Mouse (Mus musculus) thymus, postnatal 0 days (tissue): ENCODE data around the gene 1600014C10Rik. TPM values are rescaled to one million over a fixed set of nuclear protein-coding genes. Genes with fewer than 3 reads are reported as not detected.
A peak's percentile ranks its signal among the peaks of the same experiment; 100 is the strongest.

Source experiments
- DNase-seq: peaks from one replicate; pipeline ENCODE4 v3.0.0-alpha.2; 2015; ENCODE audit warnings: low spot score
- polyA plus RNA-seq: library from polyadenylated mRNA; unstranded; fragments of >200 nt; fragmentation: Nextera tagmentation; extraction: Ambion mirVana; gene quantifications from 2 replicates; pipeline ENCODE4 v1.2.1, GENCODE M21; 2015

The 1600014C10Rik gene
- polyA plus RNA-seq, 1 experiment from 2014 or later = 52.8 TPM

DNA sequence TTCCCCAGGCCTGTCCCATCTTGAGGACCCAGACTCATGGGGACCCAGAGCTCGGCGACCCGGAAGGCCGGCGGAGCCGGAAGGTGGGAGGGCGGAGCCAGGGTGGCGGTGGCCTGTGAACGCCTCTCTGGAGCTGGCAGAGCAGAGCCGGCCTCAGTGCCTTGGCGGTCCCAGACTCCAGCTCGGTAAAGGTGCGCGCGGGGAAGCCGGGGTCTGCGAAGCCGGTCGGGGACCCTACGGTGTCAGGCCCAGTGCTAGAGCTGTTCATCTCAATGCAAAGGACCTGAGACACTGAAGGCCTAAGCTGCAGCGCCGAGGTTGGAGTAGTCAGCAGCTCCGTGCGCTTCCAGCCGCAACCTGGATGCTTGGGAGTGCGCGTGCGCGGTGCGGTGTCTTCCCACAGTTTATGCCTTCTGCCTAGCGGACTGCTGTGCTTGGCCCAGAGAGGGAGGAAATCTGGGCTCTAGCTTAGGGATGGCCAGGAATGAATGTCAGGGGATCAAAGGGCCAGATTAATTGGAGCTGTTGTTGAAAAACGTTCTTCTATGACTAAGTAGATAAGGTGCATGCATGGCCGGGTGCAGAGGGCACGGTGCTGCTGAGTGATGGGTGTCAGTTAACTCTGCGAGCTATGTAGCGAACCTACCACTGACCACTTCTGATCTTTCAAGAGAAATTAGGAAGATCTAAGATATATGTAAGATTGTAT, 846 bp downstream of the 1600014C10Rik start:
- DNase-seq = peak; percentile 82

DNA sequence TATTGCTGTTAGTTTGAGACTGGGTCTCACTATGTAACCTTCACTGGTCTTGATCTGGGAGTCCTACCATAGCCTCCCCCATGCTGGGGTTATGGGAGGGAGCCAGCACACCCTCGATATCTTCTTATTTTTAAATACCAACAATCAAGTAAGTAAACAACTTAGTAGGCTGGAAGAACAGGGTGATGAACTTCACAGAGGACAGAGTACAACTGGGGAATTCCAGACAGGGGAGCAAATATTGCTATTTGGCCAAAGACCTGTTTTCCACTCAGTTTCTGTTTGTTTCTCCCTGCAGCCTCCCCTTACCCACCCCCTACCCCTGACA, 1.4 kb downstream of the 1600014C10Rik start:
- no peak for DNase-seq

DNA sequence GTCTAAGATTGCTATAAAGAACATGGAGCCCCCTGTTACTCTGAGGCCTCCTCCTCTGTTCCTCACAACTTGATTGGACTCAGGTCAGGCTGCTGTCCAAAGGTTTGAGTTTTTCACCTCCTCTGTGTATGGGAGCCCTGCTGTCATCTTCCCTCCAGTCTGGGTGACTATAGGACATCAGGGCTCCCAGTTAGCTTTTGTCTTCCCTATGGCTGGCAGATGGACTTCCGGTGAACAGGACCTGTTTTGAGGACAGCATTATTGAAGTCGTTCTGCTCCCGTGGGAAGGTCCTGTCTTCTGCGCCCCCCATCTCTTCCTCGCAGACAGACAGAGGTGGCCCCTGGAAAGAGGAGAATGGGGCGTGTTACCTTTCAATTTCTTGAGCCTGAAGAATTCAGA, 1.8 kb downstream of the 1600014C10Rik start:
- DNase-seq = no peak

DNA sequence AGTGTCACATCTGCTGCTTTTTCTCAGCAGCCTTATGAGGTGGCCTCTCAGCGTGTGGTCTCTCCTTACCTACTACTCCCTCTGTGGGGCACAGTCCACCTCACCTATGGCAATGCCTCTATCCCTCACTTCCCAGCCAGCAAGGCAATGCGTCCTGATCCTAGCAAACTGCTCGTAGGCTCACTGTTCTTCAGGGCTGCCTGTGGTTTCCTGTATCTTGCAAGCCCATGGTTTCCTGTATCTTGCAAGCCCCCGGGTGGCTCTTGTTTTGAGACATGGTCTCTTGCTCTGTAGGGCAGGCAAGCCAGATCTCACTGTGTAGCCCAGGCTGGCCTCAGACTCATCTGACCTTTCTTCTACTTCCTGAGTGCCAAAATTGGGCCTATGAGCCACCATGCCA, 3.8 kb downstream of the 1600014C10Rik start:
- DNase-seq = peak; percentile 69

DNA sequence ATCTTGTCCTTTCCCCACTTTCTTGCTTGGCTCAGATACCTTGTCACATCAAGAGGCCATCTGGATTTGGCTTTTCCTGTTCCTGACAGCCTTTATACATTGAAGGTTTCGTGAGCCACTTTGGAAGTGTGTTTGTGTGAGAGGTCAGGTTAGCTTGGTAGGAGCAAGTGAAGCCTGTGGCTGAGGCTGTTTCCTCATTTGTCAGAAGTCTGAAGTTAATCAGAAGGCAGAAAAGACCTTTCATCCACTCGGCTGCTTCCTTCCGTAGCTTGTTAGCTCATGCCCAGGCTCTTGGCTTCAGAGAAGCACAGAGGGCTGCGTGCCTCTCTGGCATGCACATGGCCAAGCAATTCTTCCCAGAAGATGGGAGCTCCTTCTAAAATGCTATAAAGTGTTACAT, 4.8 kb downstream of the 1600014C10Rik start:
- DNase-seq = peak; percentile 36

DNA sequence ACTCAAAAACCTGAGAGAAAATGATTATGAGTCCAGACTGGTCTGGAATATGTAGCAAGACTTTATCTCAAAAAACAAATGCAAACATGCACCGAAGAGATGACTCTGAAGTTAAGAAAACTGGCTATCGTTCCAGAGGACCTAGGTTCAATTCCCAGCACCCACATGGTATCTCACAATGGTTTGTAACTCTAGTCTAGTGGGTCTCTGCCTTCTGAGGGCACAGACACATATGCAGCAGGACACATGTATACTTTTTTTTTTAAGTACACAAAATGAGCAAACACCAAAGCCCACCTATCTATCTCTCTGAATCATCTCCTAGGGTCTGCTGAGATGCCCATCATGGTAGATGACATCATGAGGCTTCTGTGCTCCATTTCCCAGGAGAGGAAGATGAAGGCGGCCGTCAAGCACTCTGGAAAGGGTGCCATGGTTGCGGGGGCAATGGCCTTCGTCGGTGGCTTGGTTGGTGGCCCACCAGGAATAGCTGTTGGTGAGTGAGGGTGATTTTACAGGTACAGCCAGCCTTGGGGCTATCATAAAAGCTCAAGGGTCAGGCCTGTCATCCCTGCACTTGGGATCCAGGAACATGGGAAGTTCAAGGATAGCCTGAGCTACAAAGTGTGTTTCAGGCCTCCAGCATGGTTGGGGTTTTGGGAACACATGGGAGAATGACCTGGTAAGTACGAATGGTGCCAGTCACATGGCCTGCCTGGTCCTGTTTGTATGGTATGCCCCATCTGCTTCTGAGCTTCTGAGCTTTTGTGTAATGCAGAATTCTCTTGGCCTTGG, 5.5 kb downstream of the 1600014C10Rik start:
- no peak for DNase-seq

DNA sequence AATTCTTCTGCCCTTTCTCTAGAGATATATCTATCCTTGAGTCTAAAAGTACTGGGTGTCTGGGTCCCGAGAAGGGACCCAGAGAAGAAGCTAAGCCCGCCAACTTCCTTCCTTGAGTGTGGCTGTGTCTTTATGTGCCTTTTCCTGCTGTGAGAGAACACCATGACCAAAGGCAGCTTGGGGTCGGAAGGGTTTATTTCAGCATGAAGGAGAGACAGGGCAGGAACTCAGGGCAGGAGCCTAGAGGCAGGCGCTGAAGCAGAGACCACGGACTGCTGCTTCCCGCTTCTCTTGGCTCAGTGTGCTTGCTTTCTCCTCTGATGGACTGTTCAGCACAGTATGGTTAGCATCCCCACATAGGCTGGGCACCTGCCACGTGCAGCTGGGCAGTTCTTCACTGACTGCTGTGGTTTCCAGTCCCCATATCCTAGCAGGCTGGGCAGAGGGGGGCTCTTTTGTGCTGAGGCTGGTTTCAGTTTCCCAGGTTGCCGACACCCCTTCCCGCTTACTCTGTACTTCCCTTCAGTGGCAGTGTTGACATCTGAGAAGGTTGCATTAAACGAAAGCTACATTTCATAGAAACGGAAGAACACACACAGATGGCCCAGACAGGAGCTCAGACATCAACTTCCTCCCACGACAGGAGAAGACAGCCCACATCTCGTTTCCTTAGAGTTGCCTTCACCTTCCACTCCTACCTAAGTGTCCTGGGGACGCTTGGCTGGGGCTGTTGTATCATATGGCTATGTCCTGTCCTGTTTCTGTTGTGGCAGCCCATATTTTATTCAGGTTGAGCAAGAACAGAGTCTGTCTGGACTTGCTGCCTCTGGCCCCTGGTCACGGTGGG, 6.3 kb downstream of the 1600014C10Rik start:
- peak; percentile 75 for DNase-seq

DNA sequence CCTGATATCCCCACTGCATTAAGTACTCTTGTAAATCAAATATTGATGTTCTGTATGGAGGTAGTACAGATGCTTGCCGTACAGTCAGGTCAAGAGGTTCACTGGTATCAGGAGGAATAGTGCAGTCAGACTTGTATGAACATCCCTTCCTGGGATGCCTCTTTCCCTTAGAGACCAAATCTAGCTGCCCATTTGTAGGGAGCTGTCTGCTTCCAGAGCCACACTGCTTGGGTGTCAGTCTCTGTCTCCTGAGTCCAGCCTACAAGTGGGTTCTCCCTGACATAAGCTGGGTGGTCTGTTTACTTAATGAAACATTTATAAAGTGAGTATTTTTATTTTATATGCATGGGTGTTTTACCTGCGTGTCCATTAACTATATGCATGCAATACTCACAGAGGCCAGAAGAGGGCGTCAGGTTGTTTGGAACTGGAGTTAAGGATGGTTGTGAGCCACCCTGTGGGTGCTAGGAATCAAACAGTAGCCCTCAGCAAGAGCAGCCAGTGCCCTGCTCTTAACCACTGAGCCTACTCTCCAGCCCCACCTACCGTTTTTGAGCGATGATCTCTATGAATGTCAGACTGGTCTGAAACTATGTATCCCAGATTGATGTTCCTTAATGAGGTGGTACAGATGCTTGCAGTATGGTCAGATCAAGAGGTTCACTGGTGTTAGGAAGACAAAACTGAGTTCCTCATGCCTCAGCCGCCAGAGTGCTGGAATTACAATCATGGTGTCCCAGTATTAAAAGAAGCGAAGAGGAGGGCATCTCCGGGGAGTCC, 7.2 kb downstream of the 1600014C10Rik start:
- no peak for DNase-seq

DNA sequence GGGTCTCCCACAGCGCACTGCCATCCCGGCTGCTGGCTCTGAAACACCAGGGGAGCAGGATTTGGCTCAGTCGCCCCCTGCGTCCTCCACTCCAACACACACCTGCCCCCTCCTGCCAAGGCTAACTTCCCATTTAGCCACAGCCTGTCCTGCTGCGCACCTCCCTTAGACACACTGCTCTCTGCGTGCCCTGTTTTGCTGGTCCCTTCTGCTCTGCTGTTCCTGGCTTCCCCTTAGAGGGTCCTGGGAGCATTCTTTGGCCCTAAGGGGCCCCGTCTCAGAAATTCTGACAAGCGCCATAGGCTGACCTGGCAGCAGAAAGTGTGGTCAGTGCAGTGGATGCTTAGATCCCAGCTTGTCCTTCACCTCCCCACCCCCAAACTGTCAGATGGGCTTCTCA, 8.1 kb downstream of the 1600014C10Rik start:
- DNase-seq = no peak

DNA sequence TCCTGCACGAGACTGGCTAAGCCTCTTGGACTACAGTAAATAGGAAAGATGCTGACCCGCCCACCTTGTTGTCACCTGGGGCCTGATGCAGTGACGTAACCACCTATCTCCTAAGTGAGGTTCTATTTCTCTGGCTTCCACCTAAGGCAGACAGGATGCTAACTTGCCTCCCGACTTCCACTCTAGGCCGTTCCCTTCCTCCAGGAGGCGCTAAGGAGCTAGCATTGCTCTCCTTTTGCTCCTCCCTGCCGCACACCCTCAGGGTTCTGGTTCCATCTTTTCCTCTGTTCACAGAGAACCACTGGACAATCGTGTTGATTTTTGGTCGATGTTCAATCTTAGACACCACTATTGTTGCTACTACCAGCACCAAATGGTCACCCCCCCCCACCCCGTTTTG, 8.6 kb downstream of the 1600014C10Rik start:
- peak; percentile 49 for DNase-seq

DNA sequence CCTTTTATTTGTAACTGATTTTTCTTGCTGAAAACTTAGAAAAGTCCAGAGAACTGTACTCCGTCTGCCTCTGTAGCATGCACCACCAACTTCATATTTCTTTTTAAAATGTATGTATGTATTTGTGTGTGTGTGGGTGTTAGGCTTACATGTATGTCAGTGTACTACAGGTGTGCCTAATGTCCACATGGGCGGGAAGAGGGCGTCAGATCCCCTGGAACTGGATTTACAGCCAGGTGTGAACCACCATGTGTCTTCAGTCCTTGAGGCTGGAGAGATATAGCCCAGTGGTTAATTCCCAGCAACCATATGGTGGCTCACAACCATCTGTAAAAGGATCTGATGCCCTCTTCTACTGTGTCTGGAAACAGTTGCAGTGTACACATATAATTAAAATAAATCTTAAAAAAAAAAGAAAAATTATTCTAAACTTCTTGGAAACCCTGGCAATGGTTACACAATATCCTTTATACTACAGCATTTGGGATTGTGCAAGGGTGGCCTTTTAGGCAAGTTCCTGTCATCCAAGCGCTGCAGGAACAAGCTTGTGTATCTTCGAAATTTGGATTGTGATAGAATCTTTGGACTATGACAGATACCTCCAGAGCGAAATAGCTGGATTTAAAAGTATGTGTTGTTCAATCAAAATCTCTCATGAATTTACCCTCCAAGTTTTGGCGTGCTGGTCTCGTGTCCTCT, 17.0 kb downstream of the 1600014C10Rik start:
- no peak for DNase-seq

DNA sequence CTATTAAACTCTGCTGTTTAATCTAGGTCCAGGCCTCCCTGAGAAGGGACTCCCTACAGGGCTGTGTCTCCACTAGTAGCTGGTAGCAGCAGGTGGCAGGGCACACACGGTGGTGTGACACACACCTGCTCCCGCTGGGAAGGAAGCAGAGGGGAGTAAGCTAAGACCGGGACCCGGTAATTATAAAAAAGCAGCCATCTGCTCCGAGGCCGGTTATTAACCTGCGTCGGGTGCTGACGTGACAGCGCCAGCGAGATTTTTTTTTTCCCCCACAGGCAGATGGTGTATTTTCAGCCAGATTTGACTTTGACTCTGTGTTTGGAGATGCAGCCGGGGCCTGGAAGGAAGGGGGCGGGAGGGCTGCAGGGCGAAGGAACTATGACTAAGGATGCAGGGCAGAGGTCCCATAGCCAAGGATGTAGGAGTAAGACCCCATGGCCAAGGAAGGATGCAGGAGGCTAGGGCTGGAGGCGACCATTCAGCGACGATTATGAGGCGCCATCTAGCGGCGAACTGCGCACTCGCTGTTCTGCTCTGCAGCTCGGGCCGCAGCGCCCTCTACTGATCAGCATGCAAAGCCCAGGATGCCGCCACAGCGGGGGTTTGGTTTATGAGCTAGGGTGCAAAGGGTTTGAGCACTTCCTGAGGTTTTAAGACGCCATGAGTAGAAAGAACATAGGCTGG, 17.7 kb downstream of the 1600014C10Rik start:
- DNase-seq = peak; percentile 88

DNA sequence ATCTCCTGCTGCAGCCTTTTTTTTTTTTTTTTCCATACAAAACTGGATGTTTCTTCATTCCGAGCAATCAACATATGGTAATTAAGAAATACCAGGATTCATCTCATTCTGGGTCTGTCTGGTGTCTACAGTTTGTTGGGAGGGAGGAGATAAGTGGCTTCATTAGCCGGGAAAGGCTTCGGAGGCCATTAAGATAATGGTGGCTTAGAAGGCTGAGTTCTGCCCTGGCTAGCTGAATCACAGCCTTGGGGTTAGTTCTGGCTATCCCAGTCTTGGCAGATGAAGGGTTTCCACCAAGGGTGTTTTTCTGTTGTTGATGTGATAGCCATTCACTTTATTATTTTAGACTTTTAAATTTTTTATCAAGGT, 18.3 kb downstream of the 1600014C10Rik start:
- DNase-seq = no peak

DNA sequence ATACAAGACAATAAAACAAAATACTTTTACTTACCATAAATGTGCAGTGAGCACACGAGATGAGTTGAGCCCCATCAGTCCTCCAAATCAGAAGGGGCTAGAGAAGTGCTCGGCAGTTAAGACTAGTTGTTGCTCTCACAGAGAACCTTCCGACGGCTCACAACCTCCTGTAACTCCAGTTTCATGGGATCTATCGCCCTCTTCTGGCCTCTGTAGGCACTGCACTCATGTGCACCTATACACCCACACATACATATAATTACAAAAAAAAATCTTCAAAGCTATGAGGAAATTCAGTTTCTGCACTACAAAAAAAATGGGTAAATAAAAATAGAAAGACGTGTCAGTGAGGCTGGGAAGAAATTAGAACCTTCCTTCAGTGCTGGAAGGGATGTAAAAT, 21.3 kb downstream of the 1600014C10Rik start:
- DNase-seq = peak; percentile 17

DNA sequence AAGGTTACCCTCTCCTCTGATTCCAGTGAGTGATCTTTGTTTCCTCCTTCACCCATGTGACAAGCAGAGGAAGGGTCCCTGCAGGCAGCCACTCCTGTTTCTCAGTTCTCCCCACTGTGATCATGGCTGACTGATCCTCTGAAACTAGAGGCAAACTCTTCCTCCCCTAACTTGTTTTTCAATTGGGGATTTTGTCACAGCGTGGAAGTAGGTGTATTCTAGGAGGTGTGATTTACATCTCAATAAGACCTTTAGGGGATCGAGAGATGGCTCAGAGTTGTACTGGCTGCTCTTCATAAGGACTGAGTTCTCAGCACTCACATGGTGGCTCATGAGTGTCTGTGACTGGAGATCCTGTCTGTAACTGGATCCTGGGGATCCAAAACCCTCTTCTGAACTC, 22.8 kb downstream of the 1600014C10Rik start:
- DNase-seq = no peak

DNA sequence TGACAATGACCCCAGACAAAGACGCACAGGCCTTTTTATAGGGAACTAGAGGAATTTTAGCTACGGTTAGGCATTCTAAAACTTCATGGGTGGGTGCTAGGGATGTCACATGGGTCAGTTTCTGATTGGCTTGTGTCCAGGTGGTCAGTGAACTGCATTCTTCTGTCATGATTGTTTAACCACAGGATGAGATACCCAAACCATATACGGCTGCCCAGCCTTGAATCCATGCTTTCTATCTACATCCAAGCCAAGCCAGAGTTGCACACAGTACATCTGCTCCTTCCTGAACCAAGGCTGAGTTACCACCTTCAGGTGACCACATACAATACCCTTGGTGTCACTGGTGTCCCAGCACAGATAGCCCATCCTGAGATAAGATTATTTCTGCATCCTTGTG, 23.5 kb downstream of the 1600014C10Rik start:
- no peak for DNase-seq

DNA sequence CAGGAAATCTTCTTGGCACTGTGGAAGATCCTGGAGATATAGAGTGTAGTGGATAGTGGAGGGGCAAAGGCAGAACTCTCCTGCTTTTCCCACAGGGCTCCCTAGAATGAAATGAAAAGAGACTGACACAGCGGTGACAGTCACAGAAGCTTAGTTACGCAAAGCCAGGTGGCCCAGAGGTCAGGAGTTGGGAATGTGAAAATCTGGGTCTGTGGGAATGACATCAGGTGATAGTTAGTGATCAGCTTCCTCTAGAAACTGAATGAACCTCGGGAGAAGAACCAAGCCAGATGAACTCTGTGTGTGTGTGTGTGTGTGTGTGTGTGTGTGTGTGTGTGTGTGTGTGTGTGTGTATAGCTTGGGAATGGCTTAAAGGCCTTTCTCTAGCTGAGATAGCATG, 26.0 kb downstream of the 1600014C10Rik start:
- no peak for DNase-seq

DNA sequence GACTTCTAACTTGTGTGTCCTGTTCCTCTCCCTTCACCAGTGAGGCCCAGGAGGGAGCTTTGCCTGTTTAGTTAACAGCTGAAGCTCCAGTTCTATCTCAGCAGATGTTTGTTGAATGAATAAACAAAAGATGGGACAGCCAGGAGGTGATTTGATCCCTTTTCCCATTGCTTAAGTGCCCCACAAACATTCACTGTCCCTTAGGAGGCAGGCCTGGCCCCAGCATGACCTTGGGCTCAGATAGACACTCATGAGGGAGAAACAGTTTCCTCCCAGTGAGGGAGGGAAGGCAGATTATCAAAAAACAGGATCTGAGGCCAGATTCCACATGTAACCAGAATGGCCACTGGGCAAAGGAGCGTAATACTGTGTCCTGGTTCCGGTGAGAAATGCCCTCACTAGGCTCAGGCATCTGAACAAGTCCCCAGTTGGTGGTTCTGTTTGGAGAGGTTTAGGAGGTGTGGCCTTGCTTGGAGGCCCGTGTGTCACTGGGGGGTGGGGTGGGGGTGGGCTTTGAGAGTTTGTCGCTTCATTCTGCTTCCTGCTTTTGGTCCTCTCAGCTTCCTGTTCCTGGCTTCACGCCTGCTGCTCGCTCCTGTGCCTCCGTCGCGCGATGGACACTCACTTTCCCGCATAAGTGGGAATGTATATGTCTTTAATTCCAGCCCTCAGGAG, 26.6 kb downstream of the 1600014C10Rik start:
- DNase-seq = peak; percentile 15

DNA sequence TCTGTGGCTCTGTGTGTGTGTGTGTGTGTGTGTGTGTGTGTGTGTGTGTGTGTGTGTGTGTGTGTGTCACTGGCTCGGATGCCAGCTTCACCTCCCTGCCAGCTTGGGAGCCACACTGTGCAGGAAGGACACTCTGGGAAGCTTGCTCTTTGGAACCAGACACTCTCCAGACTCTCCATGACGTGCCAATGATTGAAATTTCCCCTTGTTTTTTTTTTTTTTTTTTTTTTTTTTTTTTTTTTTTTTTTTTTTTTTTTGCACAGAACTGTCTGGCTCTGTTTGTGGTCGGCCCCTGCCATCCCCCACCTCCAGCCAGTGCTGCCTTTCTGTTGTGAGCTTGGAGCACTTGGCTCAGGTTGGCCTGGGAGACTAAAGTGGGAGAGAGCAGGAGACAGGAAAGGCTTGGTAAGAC, 29.6 kb downstream of the 1600014C10Rik start:
- no peak for DNase-seq
